Mouse (Mus musculus): ENCODE measurements around the gene Ripor3. TPM values are rescaled to one million over a fixed set of nuclear protein-coding genes. Genes with fewer than 3 reads are reported as not detected.

Ripor3 gene
- polyA plus RNA-seq, 1 experiment: 4.3 TPM

DNA sequence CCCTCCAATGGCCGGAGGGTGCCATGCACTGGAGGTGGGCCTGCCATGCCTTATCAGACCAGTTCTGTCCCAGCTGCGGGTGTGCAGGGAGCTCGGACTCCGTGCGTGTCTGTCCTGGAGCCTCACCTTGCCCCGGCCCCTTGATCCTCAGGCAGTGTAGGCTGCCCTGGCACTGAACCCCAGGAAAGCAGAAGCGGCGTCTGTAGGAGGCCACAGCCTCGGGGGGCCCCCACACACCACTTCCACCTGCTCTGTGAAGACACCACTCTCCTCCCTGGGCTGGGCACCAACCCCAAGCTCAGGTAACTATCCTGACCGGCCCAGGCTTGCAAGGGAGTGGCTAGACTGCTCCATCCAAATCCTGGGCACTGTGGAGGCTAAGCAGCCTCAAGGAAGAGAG lies 30.0 kb downstream of the Ripor3 start:
- H3K4me1 ChIP-seq (ENCODE audit: control insufficient read depth, insufficient read depth, low read length): no peaks in the 10 kb centered on the region
- TF ChIP-seq CTCF (IDR thresholded peaks at IDR 0.05; ENCODE audit: borderline replicate concordance, insufficient read depth, low read length) (no peak), POLR2A (IDR thresholded peaks at IDR 0.05; ENCODE audit: low read depth, low read length) (no peak)

DNA sequence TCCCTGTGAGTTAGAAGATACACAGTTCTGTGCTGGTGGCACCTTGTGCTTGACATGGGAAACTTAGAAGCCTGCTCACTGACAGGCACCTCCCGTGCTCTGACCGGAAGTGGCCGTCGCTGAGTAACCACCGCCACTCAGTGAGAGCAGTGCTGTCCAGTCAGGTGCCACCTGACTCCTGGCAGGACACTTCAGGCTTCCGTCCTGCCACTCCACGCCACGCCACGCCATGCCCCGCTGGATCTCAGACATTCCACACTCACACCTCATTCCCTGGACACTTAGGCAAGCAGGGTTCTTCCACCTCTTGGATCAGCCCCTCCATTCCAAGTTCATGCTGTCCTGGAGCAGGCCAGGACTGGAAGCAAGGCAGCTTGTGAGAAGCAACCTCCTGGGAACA lies 32.1 kb downstream of the Ripor3 start:
- TF ChIP-seq POLR2A (IDR thresholded peaks at IDR 0.05; ENCODE audit: low read depth, low read length) (no peak), CTCF (IDR thresholded peaks at IDR 0.05; ENCODE audit: borderline replicate concordance, insufficient read depth, low read length) (no peak)
- Histone ChIP-seq H3K4me1 (ENCODE audit: control insufficient read depth, insufficient read depth, low read length) (no peaks in the 10 kb centered on the region), H3K4me3 (ENCODE audit: insufficient read depth, low read length) (no peak overlapping the region), H3K27ac (ENCODE audit: insufficient read depth, low read length) (no peak overlapping the region)

More for the DNA sequence above, 30.0 kb downstream of the Ripor3 start:
- H3K27ac ChIP-seq (ENCODE audit: insufficient read depth, low read length): no peak overlapping the region
- no peak overlapping the region for H3K4me3 ChIP-seq (ENCODE audit: insufficient read depth, low read length)

DNA sequence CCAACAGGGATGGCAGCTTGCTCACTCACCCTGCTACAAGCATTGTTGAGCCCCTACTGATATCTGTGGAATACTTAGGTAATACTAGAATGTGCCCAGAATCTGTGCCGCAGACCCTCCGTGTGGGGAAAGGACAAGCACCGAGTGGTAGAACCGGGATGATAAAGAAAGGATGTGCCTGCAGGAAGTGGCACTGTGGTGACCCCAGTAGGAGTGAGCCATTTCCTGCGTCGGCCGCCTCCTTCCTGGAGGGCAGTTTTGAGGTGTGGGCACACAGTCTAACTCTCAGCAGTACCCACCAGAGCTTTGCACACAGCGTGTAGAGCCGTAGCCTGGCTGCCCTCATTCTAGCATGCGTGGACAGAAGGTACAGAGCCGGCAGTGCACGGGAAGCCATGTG lies 34.7 kb downstream of the Ripor3 start:
- Histone ChIP-seq H3K27ac (ENCODE audit: insufficient read depth, low read length) (no peak overlapping the region), H3K4me1 (ENCODE audit: control insufficient read depth, insufficient read depth, low read length) (no peaks in the 10 kb centered on the region), H3K4me3 (ENCODE audit: insufficient read depth, low read length) (no peak overlapping the region)
- no peak for TF ChIP-seq POLR2A (IDR thresholded peaks at IDR 0.05; ENCODE audit: low read depth, low read length)
- TF ChIP-seq CTCF (IDR thresholded peaks at IDR 0.05; ENCODE audit: borderline replicate concordance, insufficient read depth, low read length): no peak

DNA sequence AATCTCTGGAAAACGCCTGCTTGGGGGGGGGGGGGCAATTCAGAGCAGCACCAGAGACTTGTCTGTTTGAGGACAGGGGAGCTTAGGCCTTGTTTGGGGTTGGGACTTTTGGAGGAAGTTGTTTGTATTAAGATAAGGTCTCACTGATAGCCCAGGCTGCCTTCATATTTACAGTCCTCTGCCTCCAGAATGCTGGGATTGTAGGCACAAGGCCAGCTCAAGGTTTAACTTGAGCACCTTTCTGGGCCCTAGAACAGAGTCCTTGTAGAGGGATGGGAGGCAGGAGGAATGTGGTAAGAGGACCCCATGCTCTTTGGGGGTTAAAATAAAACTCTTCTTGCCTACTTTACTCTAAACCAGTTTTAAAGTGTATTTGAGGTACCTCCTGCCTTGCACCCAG lies 37.6 kb downstream of the Ripor3 start:
- Histone ChIP-seq H3K27ac (ENCODE audit: insufficient read depth, low read length) (no peak overlapping the region), H3K4me1 (ENCODE audit: control insufficient read depth, insufficient read depth, low read length) (no peaks in the 10 kb centered on the region), H3K4me3 (ENCODE audit: insufficient read depth, low read length) (no peak overlapping the region)
- no peak for TF ChIP-seq POLR2A (IDR thresholded peaks at IDR 0.05; ENCODE audit: low read depth, low read length)

DNA sequence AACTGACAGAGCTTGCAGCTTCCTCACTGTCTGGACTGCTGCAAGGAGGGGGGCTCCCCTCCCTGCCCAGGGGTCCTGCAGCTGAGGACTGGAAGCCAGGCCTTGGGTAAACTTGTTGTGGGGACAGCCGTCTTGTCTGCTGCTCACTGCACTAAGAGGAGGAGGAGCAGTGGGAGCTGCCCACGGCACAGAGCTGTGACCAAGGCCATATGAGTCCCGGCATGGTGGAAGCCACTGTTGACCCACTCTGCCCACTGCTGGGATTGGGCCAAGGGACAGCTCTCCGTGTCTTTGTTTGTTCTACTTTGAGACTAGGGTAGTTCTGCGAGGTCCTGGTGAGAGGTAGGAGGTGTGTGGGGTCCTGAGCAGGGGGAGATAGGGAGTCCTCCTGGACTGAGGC lies 38.3 kb downstream of the Ripor3 start:
- Histone ChIP-seq H3K4me1 (ENCODE audit: control insufficient read depth, insufficient read depth, low read length) (no peaks in the 10 kb centered on the region), H3K4me3 (ENCODE audit: insufficient read depth, low read length) (no peak overlapping the region), H3K27ac (ENCODE audit: insufficient read depth, low read length) (no peak overlapping the region)
- no peak for TF ChIP-seq POLR2A (IDR thresholded peaks at IDR 0.05; ENCODE audit: low read depth, low read length)
- no peak for TF ChIP-seq CTCF (IDR thresholded peaks at IDR 0.05; ENCODE audit: borderline replicate concordance, insufficient read depth, low read length)

DNA sequence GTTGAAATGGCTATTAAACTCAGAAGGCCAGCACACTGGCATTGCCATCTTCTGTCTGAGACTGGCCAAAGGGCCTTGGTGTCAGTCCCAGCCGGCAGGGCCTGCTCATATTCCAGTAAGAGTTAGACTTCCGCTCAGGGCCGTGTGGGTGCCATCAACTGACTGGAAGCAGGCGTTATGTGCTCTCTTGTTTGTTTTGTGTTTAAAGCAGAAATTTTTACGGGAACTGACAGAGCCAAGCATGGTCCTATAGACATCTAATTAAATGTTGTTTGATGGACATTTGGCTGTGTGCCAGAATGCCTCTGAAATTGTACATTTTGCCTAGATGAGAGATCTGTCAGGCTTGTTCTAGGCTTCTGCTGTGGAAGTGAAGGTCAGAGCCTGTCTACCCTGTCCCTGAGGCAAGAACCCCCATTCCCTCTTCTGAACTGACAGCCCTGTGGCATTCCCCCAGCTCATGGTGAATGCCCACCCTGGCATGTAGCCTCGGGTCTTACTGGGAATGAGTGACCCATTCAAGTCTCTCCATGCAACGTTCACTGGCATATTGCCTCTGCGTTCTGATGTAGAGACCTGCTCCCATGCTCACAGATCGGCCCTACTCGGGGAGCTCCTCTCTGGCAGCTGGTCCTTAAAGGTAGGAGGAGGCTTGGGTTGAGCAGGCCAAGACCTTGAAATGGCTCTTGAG lies 40.4 kb downstream of the Ripor3 start:
- Histone ChIP-seq H3K4me1 (ENCODE audit: control insufficient read depth, insufficient read depth, low read length) (no peaks in the 10 kb centered on the region), H3K4me3 (ENCODE audit: insufficient read depth, low read length) (no peak overlapping the region), H3K27ac (ENCODE audit: insufficient read depth, low read length) (no peak overlapping the region)
- TF ChIP-seq POLR2A (IDR thresholded peaks at IDR 0.05; ENCODE audit: low read depth, low read length) (no peak), CTCF (IDR thresholded peaks at IDR 0.05; ENCODE audit: borderline replicate concordance, insufficient read depth, low read length) (no peak)

DNA sequence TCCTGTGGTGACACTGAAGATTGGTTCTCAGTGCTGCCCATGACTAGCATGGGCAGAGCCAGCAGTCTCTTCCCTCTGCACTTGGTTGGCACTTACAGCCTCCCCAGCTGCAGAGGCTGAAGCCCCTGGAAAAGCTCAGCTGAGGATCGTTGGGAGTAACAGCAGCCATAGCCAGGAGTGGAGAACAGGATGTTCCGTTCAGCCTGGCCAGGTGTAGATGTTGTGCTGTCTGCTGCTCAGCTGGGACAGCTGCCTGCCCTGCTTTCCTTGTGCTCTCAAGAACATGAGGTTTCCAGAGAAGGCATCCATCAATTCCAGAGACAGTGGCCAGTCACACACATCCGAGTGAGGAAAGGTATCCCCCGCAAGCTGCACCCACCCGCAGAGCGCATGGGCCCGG lies 41.9 kb downstream of the Ripor3 start:
- TF ChIP-seq CTCF (IDR thresholded peaks at IDR 0.05; ENCODE audit: borderline replicate concordance, insufficient read depth, low read length) (no peak), POLR2A (IDR thresholded peaks at IDR 0.05; ENCODE audit: low read depth, low read length) (no peak)
- H3K4me3 ChIP-seq (ENCODE audit: insufficient read depth, low read length): no peak overlapping the region
- peaks cover 4% of the 10 kb centered on the region; the same call in 1 of the 2 replicates for H3K4me1 ChIP-seq (ENCODE audit: control insufficient read depth, insufficient read depth, low read length)
- H3K27ac ChIP-seq (ENCODE audit: insufficient read depth, low read length): no peak overlapping the region

DNA sequence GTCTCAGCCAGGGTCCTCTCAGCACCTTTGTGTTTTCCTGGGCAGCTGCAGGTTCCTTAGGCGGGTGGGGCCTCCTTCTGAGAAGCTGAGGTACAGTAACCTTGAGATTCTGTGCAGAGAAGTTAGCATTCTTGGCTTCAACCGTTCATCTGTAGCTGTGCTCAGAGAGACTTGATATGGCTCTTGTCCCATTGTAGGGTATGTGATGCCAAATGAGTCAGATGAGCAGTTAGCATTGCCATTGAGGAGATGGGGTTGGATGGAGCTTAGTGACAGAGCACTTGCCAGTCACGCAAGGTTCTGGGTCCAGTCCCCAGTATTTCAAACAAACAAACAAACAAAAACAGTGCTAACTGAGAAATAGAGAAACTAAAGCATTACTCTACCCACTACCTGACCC lies 44.5 kb downstream of the Ripor3 start:
- TF ChIP-seq CTCF (IDR thresholded peaks at IDR 0.05; ENCODE audit: borderline replicate concordance, insufficient read depth, low read length): no peak
- no peak for TF ChIP-seq POLR2A (IDR thresholded peaks at IDR 0.05; ENCODE audit: low read depth, low read length)
- peaks cover 8% of the 10 kb centered on the region for H3K4me1 ChIP-seq (ENCODE audit: control insufficient read depth, insufficient read depth, low read length)
- H3K27ac ChIP-seq (ENCODE audit: insufficient read depth, low read length): no peak overlapping the region
- no peak overlapping the region for H3K4me3 ChIP-seq (ENCODE audit: insufficient read depth, low read length)

DNA sequence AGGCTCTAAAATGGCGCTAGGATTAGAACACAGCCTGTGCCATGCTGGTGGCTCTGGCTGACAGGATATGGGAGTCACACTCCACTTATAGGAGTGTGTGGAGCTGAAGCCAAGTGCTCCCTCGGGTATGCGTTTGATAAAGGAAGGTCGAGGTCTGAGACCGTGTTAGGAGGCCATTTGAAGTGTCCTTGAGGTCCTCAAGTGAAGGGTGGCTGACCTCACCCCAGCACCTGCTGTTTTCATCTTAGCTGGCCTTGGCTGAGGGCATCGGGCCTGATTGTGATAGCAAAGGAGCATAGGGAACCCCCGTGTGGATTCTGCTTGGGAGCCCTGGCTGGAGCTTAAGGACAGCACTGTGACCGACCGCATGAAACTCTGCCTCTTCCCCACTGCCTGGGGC lies 46.1 kb downstream of the Ripor3 start:
- H3K4me3 ChIP-seq (ENCODE audit: insufficient read depth, low read length): no peak overlapping the region
- H3K27ac ChIP-seq (ENCODE audit: insufficient read depth, low read length): no peak overlapping the region
- peaks cover 23% of the 10 kb centered on the region for H3K4me1 ChIP-seq (ENCODE audit: control insufficient read depth, insufficient read depth, low read length)
- TF ChIP-seq POLR2A (IDR thresholded peaks at IDR 0.05; ENCODE audit: low read depth, low read length) (no peak), CTCF (IDR thresholded peaks at IDR 0.05; ENCODE audit: borderline replicate concordance, insufficient read depth, low read length) (no peak)

DNA sequence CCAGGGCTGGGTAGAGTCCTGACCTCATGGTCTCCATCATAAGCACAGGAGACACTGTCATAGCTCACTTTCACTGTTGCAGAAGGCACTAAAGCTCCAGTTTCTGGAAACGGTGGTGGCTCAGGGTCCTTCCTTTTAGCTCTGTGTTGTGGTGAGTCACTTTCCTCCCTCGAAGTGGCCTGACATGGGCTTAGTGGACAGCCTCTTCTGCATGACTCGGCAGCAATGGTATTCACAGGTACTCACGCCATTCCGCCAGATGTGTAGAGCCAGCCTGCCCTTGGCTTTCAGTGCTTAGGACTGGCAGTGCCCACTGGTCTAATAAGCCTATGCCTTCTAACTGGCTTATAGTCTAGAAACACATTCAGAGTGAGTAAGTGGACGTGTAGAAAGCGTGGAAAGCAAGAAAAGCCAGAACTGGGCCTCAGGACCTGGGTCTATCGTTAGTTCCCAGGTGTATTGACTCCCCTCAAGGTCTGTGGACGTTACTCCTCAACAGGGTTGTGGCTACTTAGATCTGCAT lies 46.6 kb downstream of the Ripor3 start:
- Histone ChIP-seq H3K27ac (ENCODE audit: insufficient read depth, low read length) (no peak overlapping the region), H3K4me3 (ENCODE audit: insufficient read depth, low read length) (no peak overlapping the region), H3K4me1 (ENCODE audit: control insufficient read depth, insufficient read depth, low read length) (peaks cover 26% of the 10 kb centered on the region)
- TF ChIP-seq CTCF (IDR thresholded peaks at IDR 0.05; ENCODE audit: borderline replicate concordance, insufficient read depth, low read length) (no peak), POLR2A (IDR thresholded peaks at IDR 0.05; ENCODE audit: low read depth, low read length) (no peak)
